Comparison of ENCODE assay signal across 9 mouse cellular contexts in genomic region chr5:113210314-113210713, GRCm38 (mm10). TPM values are rescaled to one million over a fixed set of nuclear protein-coding genes. Genes with fewer than 3 reads are reported as not detected.
DNase-seq lines count a peak whose midpoint lies in the region; ATAC-seq and TF ChIP-seq lines count a peak whose summit lies in the region.
"Had no signal": no experiment of that assay in that cellular context is flagged by ENCODE, and none has a peak within 500 bp of the region (broad histone marks: within the 10 kb centered on the region; RNA-seq: fewer than 3 reads in every experiment).

No protein-coding gene starts in this region.

- no peak for ATAC-seq in heart, embryonic 12.5 days (ENCODE audit: insufficient number of reproducible peaks, low FRiP score)
- no peak for ATAC-seq in midbrain, embryonic 13.5 days

- H3K4me3 ChIP-seq in layer of hippocampus, adult 2 months: no peak overlapping the region
- H3K4me3 ChIP-seq in heart, embryonic 12.5 days: no peak overlapping the region
- no peak overlapping the region for H3K4me3 ChIP-seq in midbrain, embryonic 13.5 days (replicated peaks)

- no peak overlapping the region for H3K4me2 ChIP-seq in heart, embryonic 12.5 days
- H3K4me2 ChIP-seq in midbrain, embryonic 13.5 days (replicated peaks): no peak overlapping the region

- H3K27me3 ChIP-seq in heart, embryonic 12.5 days (replicated peaks): no peaks in the 10 kb centered on the region
- H3K27me3 ChIP-seq in midbrain, embryonic 13.5 days: no peaks in the 10 kb centered on the region

- H3K4me1 ChIP-seq in heart, embryonic 12.5 days (replicated peaks): peaks cover 46% of the 10 kb centered on the region
- H3K4me1 ChIP-seq in midbrain, embryonic 13.5 days (replicated peaks): peaks cover 20% of the 10 kb centered on the region

- no peak for DNase-seq in layer of hippocampus, adult 2 months (ENCODE audit: low spot score in 2 of 2)
- no peak for DNase-seq in layer of hippocampus, adult 18-20 months (ENCODE audit: low spot score in 2 of 2)
- peak; percentile 53 for DNase-seq in kidney, postnatal 10 days
- no peak for DNase-seq in cerebellum, postnatal 4 days (ENCODE audit: low spot score in 2 of 2)
- no peak for DNase-seq in Muller cell, postnatal 12 days (ENCODE audit: inconsistent ontology term)
- no peak for DNase-seq in left cerebral cortex, postnatal 25 days (ENCODE audit: low spot score in 2 of 2)

- H3K27ac ChIP-seq in layer of hippocampus, adult 2 months: peak overlapping the region; percentile 87
- peak overlapping the region; percentile 69 for H3K27ac ChIP-seq in heart, embryonic 12.5 days (ENCODE audit: poor library complexity, severe bottlenecking)
- H3K27ac ChIP-seq in midbrain, embryonic 13.5 days: peak overlapping the region; percentile 74; the same call in 1 of the 2 replicates

- TF ChIP-seq CTCF in layer of hippocampus, adult 2 months (conservative IDR thresholded peaks at IDR 0.05): no peak

- no peaks in the 10 kb centered on the region for H3K36me3 ChIP-seq in heart, embryonic 12.5 days
- H3K36me3 ChIP-seq in midbrain, embryonic 13.5 days: no peaks in the 10 kb centered on the region

- intact Hi-C loops in left cerebral cortex, postnatal 25 days (cut with DNase I): no loop called here

- no peak overlapping the region for H3K9ac ChIP-seq in heart, embryonic 12.5 days
- no peak overlapping the region for H3K9ac ChIP-seq in midbrain, embryonic 13.5 days (replicated peaks)

- 69% methylated on average over 6 of the region's 6 CpGs for WGBS in heart, embryonic 12.5 days
- WGBS in midbrain, embryonic 13.5 days: 83% methylated on average over 6 of the region's 6 CpGs

- no peaks in the 10 kb centered on the region for H3K9me3 ChIP-seq in heart, embryonic 12.5 days (replicated peaks)
- H3K9me3 ChIP-seq in midbrain, embryonic 13.5 days: no peaks in the 10 kb centered on the region

RNA-seq across cellular contexts. Expression of gene 2900026A02Rik, which starts 10.7 kb away (rescaled TPM):
- total RNA-seq in layer of hippocampus, adult 2 months (2021): 10 to 100 TPM; 60.2 to 62.1 TPM
- total RNA-seq in layer of hippocampus, adult 18-20 months (2021): 10 to 100 TPM; 59.4 to 67.8 TPM
- polyA plus RNA-seq in heart, embryonic 12.5 days (2016; fragmentation: Nextera tagmentation; extraction: Ambion mirVana): 20.0 and 22.8 TPM in 2 replicates
- 2.4 and 2.7 TPM in 2 replicates for polyA plus RNA-seq in midbrain, embryonic 13.5 days (2015; fragmentation: Nextera tagmentation; extraction: Ambion mirVana)
- 10 to 100 TPM; 39.0 to 44.7 TPM for total RNA-seq in left cerebral cortex, postnatal 25 days (2021)

RNA-seq across cellular contexts. Expression of gene Tmem211, which starts 16.4 kb away (rescaled TPM):
- not detected for total RNA-seq in layer of hippocampus, adult 2 months (2021)
- not detected for total RNA-seq in layer of hippocampus, adult 18-20 months (2021)
- not detected in 2 replicates for polyA plus RNA-seq in heart, embryonic 12.5 days (2016; fragmentation: Nextera tagmentation; extraction: Ambion mirVana)
- polyA plus RNA-seq in midbrain, embryonic 13.5 days (2015; fragmentation: Nextera tagmentation; extraction: Ambion mirVana): not detected in 2 replicates
- not detected for total RNA-seq in left cerebral cortex, postnatal 25 days (2021)
- polyA plus RNA-seq: liver, embryonic 16.5 days had no signal
